Mouse (Mus musculus): ENCODE measurements around the gene 1700016K19Rik.
"Not testable (repeated sequence)": the region's sequence is repeated elsewhere in the genome, so short reads cannot be mapped to it uniquely, and the experiment has no call there.

1700016K19Rik gene

GRCm38 (mm10) chr11:75984581-75984980 lies 15.1 kb upstream of the 1700016K19Rik start:
- DNase-seq (ENCODE audit: low spot score in 2 of 2): peak; percentile 57 to 68

DNA sequence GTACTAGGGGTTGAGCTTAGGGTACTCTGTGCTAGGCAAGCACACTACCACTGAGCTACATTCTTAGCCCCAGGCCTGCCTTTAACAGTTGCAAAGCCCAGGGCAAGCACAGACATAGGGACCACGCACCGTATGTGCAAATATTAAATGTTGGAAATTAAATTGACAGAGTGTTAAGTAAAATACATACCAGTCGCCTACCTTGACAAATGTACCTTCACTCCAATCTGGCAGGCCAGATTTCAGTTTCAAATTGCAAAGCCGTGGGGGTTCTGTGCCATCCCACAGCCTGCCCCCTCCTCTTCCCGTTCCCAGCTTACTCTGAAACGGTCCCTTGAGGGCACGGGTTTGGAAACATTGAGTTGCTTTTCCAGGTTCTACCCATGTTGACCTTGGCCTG lies 13.8 kb upstream of the 1700016K19Rik start:
- DNase-seq (ENCODE audit: low spot score in 2 of 2): no peak

DNA sequence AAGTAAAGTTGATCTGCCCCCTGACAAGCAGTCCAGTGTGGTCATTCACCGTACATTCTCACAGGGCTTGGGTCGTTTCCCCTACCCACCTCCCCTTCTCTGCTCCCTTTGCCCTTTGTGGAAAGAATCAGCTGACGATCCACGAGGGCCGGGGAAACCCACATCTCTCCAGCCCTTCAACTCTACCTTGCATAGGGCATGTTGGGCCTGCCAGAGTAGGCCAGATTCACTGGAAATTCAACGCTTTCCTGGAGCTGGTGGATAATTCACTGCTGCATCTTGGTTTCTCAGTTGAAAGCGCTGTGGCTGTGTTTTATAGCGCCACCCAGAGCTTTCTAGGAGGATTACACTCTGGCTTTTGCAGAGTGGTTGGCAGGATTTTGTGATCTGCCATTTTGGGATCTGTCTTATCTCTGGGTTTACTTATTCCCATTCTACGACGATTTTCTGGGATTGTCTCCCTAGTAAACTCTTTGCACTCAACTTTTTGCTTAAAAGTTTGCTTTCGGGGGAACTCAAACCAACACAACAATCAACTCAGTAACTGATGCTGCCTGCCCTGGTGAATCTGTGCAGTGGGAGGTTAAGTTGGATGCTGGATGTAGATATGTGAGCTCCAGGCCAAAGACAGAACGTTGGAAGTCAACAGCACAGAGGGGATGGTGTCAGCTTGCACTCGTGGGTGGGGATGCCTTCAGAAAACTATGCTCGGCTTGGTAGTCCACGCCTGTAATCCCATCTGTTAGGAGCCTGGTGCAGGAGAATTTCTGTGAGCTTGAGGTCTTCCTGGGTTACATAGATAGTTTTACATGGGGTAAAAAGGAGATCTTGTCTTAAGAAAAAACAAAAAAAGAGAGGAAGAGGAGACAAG lies 8.5 kb upstream of the 1700016K19Rik start:
- no peak for DNase-seq (ENCODE audit: low spot score in 2 of 2)

GRCm38 (mm10) chr11:75991911-75992310 lies 7.8 kb upstream of the 1700016K19Rik start:
- DNase-seq (ENCODE audit: low spot score in 2 of 2): peak; percentile 48

DNA sequence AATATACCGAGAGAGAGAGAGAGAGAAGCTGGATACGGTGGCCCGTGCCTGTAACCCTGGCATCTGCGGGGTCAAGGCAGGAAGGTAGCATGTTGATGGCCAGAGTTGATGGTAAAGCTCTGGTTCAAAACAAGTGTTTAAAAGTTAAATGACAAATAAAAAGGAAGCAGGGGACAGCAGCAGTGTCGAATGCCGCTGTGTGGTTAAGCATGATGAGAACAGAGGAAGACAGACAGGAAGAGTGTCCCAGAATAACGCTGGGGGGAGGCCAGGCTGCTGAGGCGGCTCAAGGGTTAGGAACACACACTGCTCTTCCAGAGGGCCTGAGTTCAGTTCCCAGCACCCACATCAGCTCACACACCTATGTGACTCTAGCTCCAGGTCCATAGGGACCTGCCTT lies 7.2 kb upstream of the 1700016K19Rik start:
- DNase-seq (ENCODE audit: low spot score in 2 of 2): peak; percentile 65 to 66

GRCm38 (mm10) chr11:75994357-75994756 lies 5.4 kb upstream of the 1700016K19Rik start:
- no peak for DNase-seq (ENCODE audit: low spot score in 2 of 2)

DNA sequence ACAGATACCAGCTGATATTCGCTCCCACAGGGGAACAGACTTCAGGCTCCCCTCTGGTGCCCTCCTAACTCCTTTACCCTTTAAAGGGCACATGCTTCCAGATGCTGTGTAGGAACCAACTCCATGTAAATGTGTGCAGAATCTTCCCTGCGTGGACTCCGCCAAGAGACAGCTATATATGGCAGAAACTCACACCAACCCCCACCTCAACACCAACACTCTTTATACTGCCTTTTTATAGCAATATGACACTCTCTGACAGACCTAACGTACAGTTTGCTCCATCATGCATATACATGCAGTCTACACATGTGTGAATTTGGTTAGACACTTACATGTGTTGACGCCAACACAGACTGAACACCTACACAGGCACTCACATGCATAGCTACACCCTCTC lies 989 bp downstream of the 1700016K19Rik start:
- no peak for DNase-seq (ENCODE audit: low spot score in 2 of 2)

- DNase-seq (ENCODE audit: low spot score in 2 of 2): no peak
Observed at GRCm38 (mm10) chr11:76001237-76001878, 1.6 kb downstream of the 1700016K19Rik start.

DNA sequence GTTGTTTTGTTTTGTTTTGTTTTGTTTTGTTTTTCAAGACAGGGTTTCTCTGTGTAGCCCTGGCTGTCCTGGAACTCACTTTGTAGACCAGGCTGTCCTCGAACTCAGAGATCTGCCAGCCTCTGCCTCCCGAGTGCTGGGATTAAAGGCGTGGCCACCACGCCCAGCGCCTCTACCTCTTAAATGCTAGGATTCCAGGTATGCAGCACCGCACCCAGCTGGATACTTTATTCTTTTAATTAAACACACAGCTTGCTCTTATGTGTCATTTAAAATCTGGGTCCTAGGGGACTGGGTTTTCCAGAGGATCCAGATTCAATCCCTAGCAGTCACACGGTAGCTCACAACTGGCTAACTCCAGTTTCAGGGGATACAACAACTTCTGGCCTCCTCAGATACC lies 4.6 kb downstream of the 1700016K19Rik start:
- not testable (repeated sequence) for DNase-seq (ENCODE audit: low spot score in 2 of 2)

DNA sequence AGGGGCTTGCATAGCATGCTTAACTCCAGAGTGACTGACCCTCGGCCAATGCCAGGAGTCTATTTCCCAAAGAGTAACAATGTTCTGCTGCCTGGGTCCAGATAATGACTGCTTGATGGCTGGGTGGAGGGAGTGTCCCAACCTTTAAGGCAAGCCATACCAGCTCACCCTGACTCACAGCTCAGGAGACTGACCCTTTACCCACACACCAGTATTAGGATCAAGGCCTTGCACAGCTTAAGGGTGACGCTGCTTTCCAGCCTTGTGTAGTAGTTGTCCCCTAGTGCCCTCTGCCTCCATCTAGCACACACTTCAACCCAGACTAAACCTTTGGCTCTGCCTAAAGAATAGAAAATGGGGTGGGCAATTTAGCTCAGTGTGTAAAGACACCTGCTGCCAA lies 8.4 kb downstream of the 1700016K19Rik start:
- DNase-seq (ENCODE audit: low spot score in 2 of 2): no peak

- DNase-seq (ENCODE audit: low spot score in 2 of 2): no peak
Observed at GRCm38 (mm10) chr11:76009101-76009500, 9.4 kb downstream of the 1700016K19Rik start.

- DNase-seq (ENCODE audit: low spot score in 2 of 2): no peak
Observed at GRCm38 (mm10) chr11:76010838-76011624, 11.3 kb downstream of the 1700016K19Rik start.

DNA sequence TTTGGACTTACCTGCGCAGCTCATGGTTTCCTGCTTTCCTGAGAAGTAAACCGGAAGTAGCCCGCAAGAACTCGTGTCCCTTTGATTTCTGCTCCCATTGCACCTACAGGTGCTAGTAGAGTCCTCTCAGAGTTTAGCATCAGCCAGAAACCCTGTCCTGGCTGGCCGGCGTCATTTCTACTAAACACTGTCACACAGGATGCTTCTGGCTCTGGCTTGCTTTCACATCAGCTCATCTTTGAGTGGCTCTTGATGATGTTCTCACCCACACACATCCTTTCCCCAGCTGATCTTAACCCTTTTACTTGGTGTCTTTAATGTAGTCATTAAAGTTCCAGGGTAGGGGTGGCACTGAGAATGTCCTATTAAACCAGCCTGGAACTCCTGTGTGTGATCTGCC lies 15.5 kb downstream of the 1700016K19Rik start:
- DNase-seq (ENCODE audit: low spot score in 2 of 2): no peak

DNA sequence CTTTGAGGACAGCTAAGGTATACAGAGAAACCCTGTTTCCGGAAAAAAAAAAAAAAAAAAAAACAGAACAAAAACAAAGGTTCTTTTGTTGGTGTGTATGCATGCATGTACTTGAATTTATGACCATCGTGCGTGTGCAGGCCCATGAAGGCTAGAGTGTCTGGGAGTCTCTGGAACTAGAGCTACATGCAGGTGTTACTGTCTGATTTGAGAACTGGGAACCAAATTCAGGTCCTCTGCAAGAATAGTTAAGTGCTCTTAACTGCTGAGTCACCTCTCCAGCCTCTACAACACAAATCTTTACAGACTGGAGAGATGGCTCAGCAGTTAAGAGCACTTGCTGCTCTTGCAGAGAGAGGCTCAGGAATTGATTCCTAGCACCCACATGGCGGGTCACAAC lies 16.1 kb downstream of the 1700016K19Rik start:
- no peak for DNase-seq (ENCODE audit: low spot score in 2 of 2)

DNA sequence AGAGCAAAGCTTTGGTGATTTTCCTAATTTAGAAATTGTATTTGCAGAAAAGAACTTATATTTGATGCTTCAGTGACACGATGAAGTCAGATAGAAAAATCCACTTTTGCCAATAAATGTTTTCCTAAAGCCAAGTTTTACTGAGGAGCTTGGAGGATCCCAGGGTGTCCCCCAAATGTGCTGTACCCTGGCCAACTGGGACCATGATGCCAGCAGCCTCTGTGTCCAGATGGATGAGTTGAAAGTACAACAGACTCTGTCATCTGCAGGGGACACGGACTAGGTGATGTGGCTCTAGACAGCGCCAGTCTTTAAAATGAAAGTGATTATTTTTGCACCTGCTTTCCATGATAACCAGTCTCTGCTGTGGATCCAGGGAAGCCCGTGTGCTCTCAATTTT lies 20.2 kb downstream of the 1700016K19Rik start:
- DNase-seq (ENCODE audit: low spot score in 2 of 2): no peak

DNA sequence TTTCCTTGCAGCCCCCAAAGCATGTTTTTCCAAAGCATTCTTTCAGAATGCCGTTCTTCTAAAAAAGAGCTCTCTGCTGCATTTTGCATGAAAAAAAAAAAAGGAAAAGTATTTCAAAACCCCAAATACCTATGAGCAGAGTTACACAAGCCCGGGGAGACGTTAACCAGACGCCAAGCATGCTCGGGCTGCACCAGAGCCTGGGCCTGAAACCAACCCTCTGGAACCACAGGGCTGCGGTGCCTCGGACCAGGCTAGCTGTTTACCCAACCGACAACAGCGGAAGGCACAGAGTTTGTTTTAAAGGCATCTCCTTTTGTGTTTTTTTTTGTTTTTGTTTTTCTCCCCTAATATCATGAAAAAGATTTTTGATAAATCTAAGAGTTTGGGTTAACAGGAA lies 21.2 kb downstream of the 1700016K19Rik start:
- no peak for DNase-seq (ENCODE audit: low spot score in 2 of 2)

DNA sequence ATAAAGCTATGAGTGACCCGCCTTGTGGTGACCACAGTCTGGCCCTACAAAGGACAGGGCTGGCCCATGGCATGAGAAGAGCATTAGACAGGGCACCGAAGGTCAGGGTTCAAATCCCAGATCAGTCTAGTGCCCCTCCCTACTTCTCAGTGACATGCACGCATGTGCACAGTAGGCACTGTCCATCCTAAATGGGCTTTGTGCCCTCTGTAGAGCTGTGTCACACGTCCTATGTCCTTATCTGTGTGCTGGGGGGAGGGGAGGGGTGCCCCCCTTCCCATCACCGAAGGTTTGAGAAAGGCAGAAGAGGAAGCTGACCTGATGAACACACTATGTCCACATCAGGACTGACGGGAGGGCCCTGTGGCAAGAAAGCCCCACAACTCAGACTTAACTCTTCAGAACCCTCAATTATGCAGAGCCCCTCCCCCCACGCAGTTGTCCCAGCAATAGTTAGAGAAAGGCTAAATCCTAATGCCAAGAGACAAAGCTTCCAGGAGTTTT lies 25.4 kb downstream of the 1700016K19Rik start:
- DNase-seq (ENCODE audit: low spot score in 2 of 2): no peak

DNA sequence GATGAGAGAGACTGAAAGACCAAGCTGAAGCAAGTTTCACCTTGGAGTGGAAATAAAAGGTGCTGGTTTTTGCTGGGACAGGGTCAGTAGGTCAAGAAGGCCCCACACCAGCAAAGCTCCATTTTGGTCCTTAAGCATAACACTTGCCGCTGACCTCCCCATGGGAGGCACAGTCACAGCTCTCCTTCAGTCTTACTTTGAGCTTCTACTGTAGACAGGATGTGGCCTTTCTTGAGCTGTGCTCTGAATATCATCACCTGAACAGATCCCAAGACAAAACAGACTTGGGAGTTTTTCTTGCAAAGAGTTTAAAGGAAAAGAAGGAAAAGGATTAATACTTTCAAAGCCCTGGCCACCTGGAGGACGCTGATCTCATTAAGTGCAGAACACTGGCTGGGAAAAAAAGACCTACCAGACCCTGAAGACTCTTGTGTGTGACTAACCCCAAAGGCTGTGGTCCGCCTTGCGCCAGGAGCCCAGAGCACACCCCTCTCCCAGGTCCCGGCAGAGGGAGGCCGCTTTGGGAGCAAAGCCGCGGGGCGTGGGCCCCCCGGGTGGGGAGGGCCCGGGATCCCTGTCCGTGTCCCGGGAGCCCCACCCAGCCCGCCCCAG lies 26.9 kb downstream of the 1700016K19Rik start:
- DNase-seq (ENCODE audit: low spot score in 2 of 2): no peak

GRCm38 (mm10) chr11:76027139-76028071 lies 27.7 kb downstream of the 1700016K19Rik start, which contains the start of gene Rflnb:
TSS of gene Rflnb (minus strand) at chr11:76027782.
- DNase-seq (ENCODE audit: low spot score in 2 of 2): peak; percentile 84 to 86

- DNase-seq (ENCODE audit: low spot score in 2 of 2): no peak
Observed at GRCm38 (mm10) chr11:76028072-76028465, 28.4 kb downstream of the 1700016K19Rik start.
